Mouse (Mus musculus) liver, embryonic 16.5 days (tissue): Measurements from ENCODE around the gene Flnb. TPM values are rescaled to one million over a fixed set of nuclear protein-coding genes. Genes with fewer than 3 reads are reported as not detected.
A peak's percentile ranks its signal among the peaks of the same experiment; 100 is the strongest.

Experiments used
- ATAC-seq: fragments of 200-750 bp; cut with Nextera tagmentation; 2 replicates; pipeline ENCODE4 v1.8.0; 2017; ENCODE audit warnings: low read depth, mild to moderate bottlenecking, moderate number of reproducible peaks, moderate library complexity
- H3K27ac ChIP-seq: fragments of 300-500 bp; sonication (generic); 2 replicates; pipeline ENCODE4 v1.5.1; 2014; ENCODE audit warnings: mild to moderate bottlenecking, low read length
- H3K27me3 ChIP-seq: fragments of 300-500 bp; sonication (generic); 2 replicates; pipeline ENCODE4 v1.6.1; 2014; ENCODE audit warnings: low read depth, low read length, mixed read lengths; ENCODE audit not compliant: control insufficient read depth, insufficient read depth
- H3K36me3 ChIP-seq: fragments of 300-500 bp; sonication (generic); 2 replicates; pipeline ENCODE4 v1.6.1; 2014; ENCODE audit warnings: mild to moderate bottlenecking; ENCODE audit not compliant: control insufficient read depth, insufficient read depth
- H3K4me1 ChIP-seq: fragments of 300-500 bp; sonication (generic); 2 replicates; pipeline ENCODE4 v1.6.1; 2014; ENCODE audit warnings: low read depth, low read length, mixed read lengths; ENCODE audit not compliant: control insufficient read depth
- H3K4me2 ChIP-seq: fragments of 300-500 bp; sonication (generic); 2 replicates; pipeline ENCODE4 v1.6.1; 2014; ENCODE audit warnings: low read depth, low read length, mixed read lengths
- H3K4me3 ChIP-seq: fragments of 300-500 bp; sonication (generic); 2 replicates; pipeline ENCODE4 v1.5.1; 2014; ENCODE audit warnings: low read depth, mild to moderate bottlenecking, low read length
- H3K9ac ChIP-seq: fragments of 300-500 bp; sonication (generic); 2 replicates; pipeline ENCODE4 v1.6.1; 2014; ENCODE audit warnings: low read depth, low read length
- H3K9me3 ChIP-seq: fragments of 300-500 bp; sonication (generic); replicated peaks from 2 replicates; pipeline ENCODE4 v1.6.1; 2016; ENCODE audit warnings: low read length; ENCODE audit not compliant: control insufficient read depth
- WGBS: fragments of 180-500 bp; shearing (Covaris S2); extraction: QIAGEN DNeasy Blood & Tissue Kit; methylation state at CpG from one replicate; pipeline ENCODE4 v1.1.7; 2014; ENCODE audit not compliant: insufficient replicate concordance; 5-methylcytosine and 5-hydroxymethylcytosine counted together
- polyA plus RNA-seq: library from polyadenylated mRNA; unstranded; fragments of >200 nt; fragmentation: Nextera tagmentation; extraction: Ambion mirVana; gene quantifications from 2 replicates; pipeline ENCODE4 v1.2.1, GENCODE M21; 2015

Flnb gene
- polyA plus RNA-seq, 1 experiment from 2014 or later = 4.8 TPM

- no peak overlapping the region for H3K4me2 ChIP-seq
- H3K27me3 ChIP-seq = no peaks in the 10 kb centered on the region
- H3K4me3 ChIP-seq = no peak overlapping the region
- peaks cover 14% of the 10 kb centered on the region for H3K4me1 ChIP-seq
- H3K27ac ChIP-seq = no peak overlapping the region; the same call in 1 of the 2 replicates
- no peaks in the 10 kb centered on the region for H3K36me3 ChIP-seq
- no peak overlapping the region for H3K9ac ChIP-seq
- H3K9me3 ChIP-seq = no peaks in the 10 kb centered on the region
- WGBS = 59% methylated on average over 6 of the region's 6 CpGs
- no peak for ATAC-seq
Measured at GRCm38 (mm10) chr14:7855101-7855500, 37.3 kb downstream of the Flnb start.

- Histone ChIP-seq H3K4me3 (no peak overlapping the region), H3K9me3 (no peaks in the 10 kb centered on the region), H3K27me3 (no peaks in the 10 kb centered on the region), H3K36me3 (no peaks in the 10 kb centered on the region), H3K4me2 (no peak overlapping the region), H3K27ac (no peak overlapping the region), H3K4me1 (peaks cover 11% of the 10 kb centered on the region), H3K9ac (no peak overlapping the region)
- WGBS = 68% methylated on average over 5 of the region's 5 CpGs
- ATAC-seq = no peak
Measured at GRCm38 (mm10) chr14:7855501-7855900, 37.7 kb downstream of the Flnb start.

DNA sequence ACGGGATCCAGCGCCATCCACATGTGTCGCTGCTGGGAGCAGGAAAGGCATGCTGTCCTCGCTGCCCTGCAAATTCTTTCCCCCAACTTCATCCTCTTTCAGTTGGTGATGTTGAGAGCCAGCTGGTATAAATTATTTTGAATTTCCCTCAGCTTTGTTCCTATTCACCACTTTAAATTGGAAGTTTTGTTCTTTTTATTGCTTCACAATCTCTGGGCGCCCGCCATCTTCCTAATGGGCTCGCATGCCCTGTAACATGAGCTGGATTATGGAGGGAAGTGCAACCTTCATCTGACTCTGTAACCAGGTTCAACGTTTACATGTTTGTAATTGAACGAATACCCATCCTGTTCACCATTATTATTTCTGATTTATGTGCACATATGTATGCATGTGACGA lies 38.6 kb downstream of the Flnb start:
- H3K27ac ChIP-seq = no peak overlapping the region
- no peaks in the 10 kb centered on the region for H3K27me3 ChIP-seq
- no peak overlapping the region for H3K4me2 ChIP-seq
- 80% methylated on average over 10 of the region's 10 CpGs for WGBS
- no peaks in the 10 kb centered on the region for H3K9me3 ChIP-seq
- H3K9ac ChIP-seq = no peak overlapping the region
- H3K4me1 ChIP-seq = peaks cover 7% of the 10 kb centered on the region
- no peak overlapping the region for H3K4me3 ChIP-seq
- H3K36me3 ChIP-seq = no peaks in the 10 kb centered on the region
- no peak for ATAC-seq

- Histone ChIP-seq H3K4me1 (peaks cover 4% of the 10 kb centered on the region), H3K4me3 (no peak overlapping the region), H3K27ac (no peak overlapping the region), H3K9me3 (no peaks in the 10 kb centered on the region), H3K9ac (no peak overlapping the region), H3K4me2 (no peak overlapping the region), H3K27me3 (no peaks in the 10 kb centered on the region), H3K36me3 (no peaks in the 10 kb centered on the region)
- ATAC-seq = 0 out of 2 replicates have a peak, but pooled peaks have one; percentile 39
- WGBS = 77% methylated on average over 3 of the region's 3 CpGs
Measured at GRCm38 (mm10) chr14:7857835-7858234, 40.1 kb downstream of the Flnb start.

GRCm38 (mm10) chr14:7858430-7858829 lies 40.7 kb downstream of the Flnb start:
- peaks cover 4% of the 10 kb centered on the region for H3K4me1 ChIP-seq
- no peak overlapping the region for H3K27ac ChIP-seq
- H3K4me2 ChIP-seq = no peak overlapping the region
- no peak overlapping the region for H3K9ac ChIP-seq
- no peaks in the 10 kb centered on the region for H3K36me3 ChIP-seq
- no peaks in the 10 kb centered on the region for H3K27me3 ChIP-seq
- H3K4me3 ChIP-seq = no peak overlapping the region
- WGBS = 26% methylated on average over 4 of the region's 4 CpGs
- no peak for ATAC-seq
- no peaks in the 10 kb centered on the region for H3K9me3 ChIP-seq

DNA sequence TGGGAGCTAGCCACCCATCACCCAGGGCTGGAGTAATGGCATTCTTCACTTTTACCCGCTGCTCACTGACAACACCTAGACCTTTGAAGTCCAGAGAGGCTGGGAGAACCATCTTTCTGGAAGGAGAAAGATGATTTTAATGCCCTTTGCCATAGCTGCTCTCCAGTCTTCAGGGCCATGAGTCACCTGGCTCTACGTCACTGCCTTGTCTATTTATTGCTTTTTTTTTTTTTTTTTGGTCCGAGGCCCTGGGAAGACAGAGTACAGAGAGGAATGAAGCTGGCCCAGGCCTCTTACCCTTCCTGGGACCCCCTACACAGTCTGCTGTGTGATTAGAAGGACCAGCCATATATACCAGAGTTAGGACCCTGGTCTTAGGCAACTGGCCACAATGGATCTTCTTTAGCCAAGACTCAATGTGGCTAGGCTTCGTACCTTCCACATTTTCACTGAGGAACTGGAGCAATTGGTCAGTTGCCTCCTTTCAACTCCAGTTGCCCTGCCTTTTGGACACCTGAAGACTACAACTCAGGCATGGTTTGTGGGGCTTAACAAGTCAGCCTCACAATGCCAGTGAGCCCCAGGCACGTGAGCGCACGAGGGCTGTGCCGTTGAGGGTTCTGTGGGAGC lies 42.9 kb downstream of the Flnb start:
- Histone ChIP-seq H3K9me3 (no peaks in the 10 kb centered on the region), H3K27me3 (no peaks in the 10 kb centered on the region), H3K4me2 (no peak overlapping the region), H3K9ac (no peak overlapping the region), H3K27ac (no peak overlapping the region), H3K4me1 (peaks cover 2% of the 10 kb centered on the region), H3K36me3 (no peaks in the 10 kb centered on the region), H3K4me3 (no peak overlapping the region)
- WGBS = 67% methylated on average over 8 of the region's 8 CpGs
- no peak for ATAC-seq

DNA sequence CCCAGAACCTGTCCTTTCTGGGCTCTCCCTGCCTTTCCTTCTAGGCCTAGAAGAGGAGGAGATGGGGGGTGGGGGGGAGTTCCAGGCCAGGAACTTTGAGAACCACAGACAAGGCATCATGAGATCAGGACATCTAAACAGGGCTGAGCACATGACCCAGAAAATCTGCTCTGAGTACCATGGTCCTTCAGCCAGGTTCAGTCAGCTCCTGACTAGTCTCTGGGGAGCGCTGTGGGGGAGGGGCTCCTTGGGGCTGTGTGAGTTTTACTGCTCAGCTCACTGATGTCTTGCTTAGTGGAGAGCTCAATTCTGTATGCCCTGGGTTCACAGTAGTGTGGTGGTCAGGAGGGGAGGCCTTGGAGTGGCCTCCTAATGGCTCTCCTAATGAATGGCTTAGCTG lies 43.5 kb downstream of the Flnb start:
- Histone ChIP-seq H3K4me2 (no peak overlapping the region), H3K27ac (no peak overlapping the region), H3K4me3 (no peak overlapping the region), H3K9me3 (no peaks in the 10 kb centered on the region), H3K36me3 (no peaks in the 10 kb centered on the region), H3K9ac (no peak overlapping the region), H3K27me3 (no peaks in the 10 kb centered on the region), H3K4me1 (peaks cover 2% of the 10 kb centered on the region)
- no peak; the same call in 1 of the 2 replicates for ATAC-seq
- WGBS = 69% methylated on average over 1 of the region's 1 CpGs

GRCm38 (mm10) chr14:7862226-7862625 lies 44.5 kb downstream of the Flnb start:
- Histone ChIP-seq H3K4me1 (peaks cover 2% of the 10 kb centered on the region), H3K27me3 (no peaks in the 10 kb centered on the region), H3K4me3 (no peak overlapping the region), H3K27ac (no peak overlapping the region), H3K9me3 (no peaks in the 10 kb centered on the region), H3K9ac (no peak overlapping the region), H3K36me3 (no peaks in the 10 kb centered on the region), H3K4me2 (no peak overlapping the region)
- WGBS = 65% methylated on average over 2 of the region's 2 CpGs
- no peak for ATAC-seq

DNA sequence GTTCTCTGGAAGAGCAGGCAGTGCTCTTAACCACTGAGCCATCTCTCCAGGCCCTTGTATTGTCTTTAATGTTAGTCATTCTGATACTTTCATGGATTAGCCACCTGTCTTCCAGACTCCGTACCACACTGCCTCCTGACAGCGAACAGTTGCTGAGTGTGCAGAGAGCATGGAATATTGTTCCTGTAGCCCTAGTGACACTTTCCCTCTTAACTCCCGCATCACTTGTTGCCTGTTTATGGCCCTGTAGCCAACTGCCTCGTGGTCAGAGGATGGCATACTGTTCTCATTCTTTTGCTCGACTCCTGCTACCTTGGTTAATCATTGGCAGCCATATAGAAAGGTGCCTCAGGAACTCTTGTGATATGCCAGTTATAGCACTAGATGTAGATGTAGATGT lies 45.4 kb downstream of the Flnb start:
- Histone ChIP-seq H3K9ac (no peak overlapping the region), H3K36me3 (no peaks in the 10 kb centered on the region), H3K4me3 (no peak overlapping the region), H3K4me1 (peaks cover 2% of the 10 kb centered on the region), H3K9me3 (no peaks in the 10 kb centered on the region), H3K27ac (no peak overlapping the region), H3K4me2 (no peak overlapping the region), H3K27me3 (no peaks in the 10 kb centered on the region)
- ATAC-seq = no peak
- WGBS = 59% methylated on average over 5 of the region's 5 CpGs
